Mouse (Mus musculus) limb, embryonic 11.5 days (tissue): Measurements from ENCODE around the gene Adk. TPM values are rescaled to one million over a fixed set of nuclear protein-coding genes. Genes with fewer than 3 reads are reported as not detected.

Experiments used
- ATAC-seq: fragments of 200-750 bp; cut with Nextera tagmentation; 2 replicates; pipeline ENCODE4 v1.8.0; 2017; ENCODE audit warnings: low read depth; ENCODE audit not compliant: insufficient number of reproducible peaks, low FRiP score, low TSS enrichment
- DNase-seq: peaks from one replicate; pipeline ENCODE4 v3.0.0-alpha.2; 2015; ENCODE audit warnings: low spot score
- H3K27ac ChIP-seq: fragments of 300-500 bp; sonication (generic); replicated peaks from 2 replicates; pipeline ENCODE4 v1.5.1; 2014; ENCODE audit warnings: low read depth, mild to moderate bottlenecking, low read length
- H3K27me3 ChIP-seq: fragments of 300-500 bp; sonication (generic); 2 replicates; pipeline ENCODE4 v1.6.1; 2014; ENCODE audit warnings: mild to moderate bottlenecking, low read length, mixed read lengths; ENCODE audit not compliant: control insufficient read depth, insufficient read depth
- H3K36me3 ChIP-seq: fragments of 300-500 bp; sonication (generic); 2 replicates; pipeline ENCODE4 v1.6.1; 2014; ENCODE audit warnings: mild to moderate bottlenecking, low read length, moderate library complexity, mixed read lengths; ENCODE audit not compliant: control insufficient read depth, insufficient read depth
- H3K4me1 ChIP-seq: fragments of 300-500 bp; sonication (generic); 2 replicates; pipeline ENCODE4 v1.6.1; 2014; ENCODE audit warnings: low read length, mixed read lengths; ENCODE audit not compliant: control insufficient read depth, insufficient read depth
- H3K4me2 ChIP-seq: fragments of 300-500 bp; sonication (generic); 2 replicates; pipeline ENCODE4 v1.6.1; 2014; ENCODE audit warnings: low read depth, mild to moderate bottlenecking, moderate library complexity; ENCODE audit not compliant: severe bottlenecking
- H3K4me3 ChIP-seq: fragments of 300-500 bp; sonication (generic); 2 replicates; pipeline ENCODE4 v1.5.1; 2014; ENCODE audit warnings: low read depth, low read length
- H3K9ac ChIP-seq: fragments of 300-500 bp; sonication (generic); 2 replicates; pipeline ENCODE4 v1.6.1; 2014; ENCODE audit warnings: mild to moderate bottlenecking, low read length
- H3K9me3 ChIP-seq: fragments of 300-500 bp; sonication (generic); 2 replicates; pipeline ENCODE4 v1.6.1; 2016; ENCODE audit warnings: low read length; ENCODE audit not compliant: control insufficient read depth
- WGBS: fragments of 180-500 bp; shearing (Covaris S2); extraction: QIAGEN DNeasy Blood & Tissue Kit; methylation state at CpG from one replicate; pipeline ENCODE4 v1.1.7; 2014; 5-methylcytosine and 5-hydroxymethylcytosine counted together
- polyA plus RNA-seq: library from polyadenylated mRNA; unstranded; fragments of >200 nt; fragmentation: Nextera tagmentation; extraction: Ambion mirVana; gene quantifications from 2 replicates; pipeline ENCODE4 v1.2.1, GENCODE M21; 2014

Gene Adk
- polyA plus RNA-seq, 1 experiment from 2014 or later: 149 TPM

GRCm38 (mm10) chr14:21034271-21034670 is 18.1 kb upstream of the Adk start:
- H3K27me3 ChIP-seq: no peaks in the 10 kb centered on the region
- no peak overlapping the region for H3K9ac ChIP-seq
- H3K36me3 ChIP-seq: peaks cover 7% of the 10 kb centered on the region
- ATAC-seq (no peak), DNase-seq (no peak)
- no peak overlapping the region for H3K27ac ChIP-seq
- peaks cover 3% of the 10 kb centered on the region; the same call in 1 of the 2 replicates for H3K4me1 ChIP-seq
- no peak overlapping the region for H3K4me2 ChIP-seq
- 91% methylated on average over 4 of the region's 4 CpGs for WGBS
- H3K9me3 ChIP-seq: no peaks in the 10 kb centered on the region
- no peak overlapping the region for H3K4me3 ChIP-seq

DNA sequence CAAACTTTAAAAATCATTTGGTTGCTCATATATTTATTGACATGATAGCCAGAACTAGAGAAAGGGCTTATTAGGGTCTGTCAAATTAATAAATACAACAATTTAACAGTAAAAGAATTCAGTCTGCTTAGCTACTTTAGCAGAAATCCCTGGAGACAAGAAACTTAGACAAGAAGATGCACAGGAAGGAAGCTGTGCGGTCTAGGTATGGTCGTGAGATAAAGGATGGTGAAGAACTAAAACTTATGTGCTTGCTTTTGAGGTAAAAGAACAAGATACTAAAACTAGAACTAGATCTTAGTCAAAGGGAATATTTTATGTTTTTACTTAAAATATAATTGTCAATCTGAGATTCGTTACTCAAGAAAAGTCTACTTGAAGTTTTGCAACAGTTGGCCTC is 17.6 kb upstream of the Adk start:
- no peak overlapping the region for H3K4me2 ChIP-seq
- no peak overlapping the region for H3K9ac ChIP-seq
- H3K27ac ChIP-seq: no peak overlapping the region
- H3K4me3 ChIP-seq: no peak overlapping the region
- peaks cover 3% of the 10 kb centered on the region; the same call in 1 of the 2 replicates for H3K4me1 ChIP-seq
- ATAC-seq (no peak), DNase-seq (no peak)
- H3K36me3 ChIP-seq: peaks cover 6% of the 10 kb centered on the region
- WGBS: 95% methylated on average over 3 of the region's 3 CpGs
- no peaks in the 10 kb centered on the region for H3K27me3 ChIP-seq
- no peaks in the 10 kb centered on the region for H3K9me3 ChIP-seq

GRCm38 (mm10) chr14:21039077-21039476 is 13.3 kb upstream of the Adk start:
- no peak overlapping the region for H3K27ac ChIP-seq
- 94% methylated on average over 12 of the region's 12 CpGs for WGBS
- no peak overlapping the region for H3K9ac ChIP-seq
- 0 out of 2 replicates have a peak, but pooled peaks cover 3% of the 10 kb centered on the region for H3K36me3 ChIP-seq
- H3K9me3 ChIP-seq: no peaks in the 10 kb centered on the region
- H3K4me3 ChIP-seq: no peak overlapping the region
- DNase-seq (no peak), ATAC-seq (no peak)
- H3K27me3 ChIP-seq: no peaks in the 10 kb centered on the region
- no peak overlapping the region for H3K4me2 ChIP-seq
- no peaks in the 10 kb centered on the region for H3K4me1 ChIP-seq

- 93% methylated on average over 4 of the region's 4 CpGs for WGBS
- H3K27me3 ChIP-seq: no peaks in the 10 kb centered on the region
- H3K4me3 ChIP-seq: no peak overlapping the region
- ATAC-seq: no peak
- H3K9ac ChIP-seq: no peak overlapping the region
- no peak overlapping the region for H3K4me2 ChIP-seq
- H3K9me3 ChIP-seq: no peaks in the 10 kb centered on the region
- 0 out of 2 replicates have a peak, but pooled peaks cover 5% of the 10 kb centered on the region for H3K36me3 ChIP-seq
- no peaks in the 10 kb centered on the region for H3K4me1 ChIP-seq
- H3K27ac ChIP-seq: no peak overlapping the region
- no peak for DNase-seq
Observed at GRCm38 (mm10) chr14:21039623-21040022, 12.8 kb upstream of the Adk start.

GRCm38 (mm10) chr14:21047840-21048239 is 4.5 kb upstream of the Adk start:
- no peak overlapping the region for H3K4me2 ChIP-seq
- 82% methylated on average over 2 of the region's 2 CpGs for WGBS
- H3K9ac ChIP-seq: no peak overlapping the region
- no peaks in the 10 kb centered on the region for H3K27me3 ChIP-seq
- peaks cover 2% of the 10 kb centered on the region; the same call in 1 of the 2 replicates for H3K36me3 ChIP-seq
- H3K4me3 ChIP-seq: no peak overlapping the region
- ATAC-seq (no peak), DNase-seq (no peak)
- H3K9me3 ChIP-seq: no peaks in the 10 kb centered on the region
- 0 out of 2 replicates have a peak, but pooled peaks cover 5% of the 10 kb centered on the region for H3K4me1 ChIP-seq
- H3K27ac ChIP-seq: no peak overlapping the region

DNA sequence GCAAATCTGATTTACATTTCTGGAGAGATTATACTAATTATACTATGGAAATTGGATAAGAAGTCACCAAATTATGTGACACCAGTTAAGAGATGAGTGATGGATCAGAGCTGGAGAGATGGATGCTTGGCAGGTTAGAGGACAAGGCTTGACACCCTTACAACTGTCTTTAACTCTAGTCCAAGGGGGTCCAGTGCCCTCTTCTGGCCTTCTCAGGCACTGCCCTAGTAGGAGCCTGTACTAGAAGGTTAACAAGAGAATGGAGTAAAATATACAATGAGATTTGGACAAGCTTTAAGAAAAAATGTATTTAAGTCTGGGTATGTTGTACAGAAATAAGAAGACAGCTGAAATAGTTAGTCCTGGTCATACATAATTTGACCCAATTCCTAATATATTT is 3.5 kb upstream of the Adk start:
- 0 out of 2 replicates have a peak, but pooled peaks cover 5% of the 10 kb centered on the region for H3K4me1 ChIP-seq
- peaks cover 2% of the 10 kb centered on the region; the same call in 1 of the 2 replicates for H3K36me3 ChIP-seq
- no peak overlapping the region for H3K27ac ChIP-seq
- no peak overlapping the region for H3K9ac ChIP-seq
- ATAC-seq: no peak
- no peak overlapping the region for H3K4me3 ChIP-seq
- no peak for DNase-seq
- H3K4me2 ChIP-seq: no peak overlapping the region
- no peaks in the 10 kb centered on the region for H3K9me3 ChIP-seq
- no peaks in the 10 kb centered on the region for H3K27me3 ChIP-seq

DNA sequence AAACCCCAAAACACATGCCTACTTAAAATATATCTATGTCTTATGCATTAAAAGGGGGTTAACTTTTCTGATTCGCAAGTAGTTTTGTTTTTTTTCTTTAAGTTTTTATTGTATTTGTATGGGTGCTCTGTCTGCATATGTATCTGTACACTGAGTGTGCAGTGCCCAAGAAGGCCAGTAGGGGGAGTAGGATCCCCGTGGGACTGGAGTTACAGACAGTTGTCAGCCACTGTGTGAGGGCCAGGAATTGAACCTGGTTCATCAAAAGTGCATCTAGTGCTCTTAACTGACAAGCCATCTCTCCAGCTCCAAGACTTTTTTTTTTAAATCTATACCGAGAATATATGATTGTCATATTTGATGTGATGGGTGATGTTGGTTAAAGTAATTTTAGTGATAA is 1.6 kb upstream of the Adk start:
- H3K4me3 ChIP-seq: no peak overlapping the region
- DNase-seq: peak; percentile 53
- no peaks in the 10 kb centered on the region for H3K9me3 ChIP-seq
- 0 out of 2 replicates have a peak, but pooled peaks cover 5% of the 10 kb centered on the region for H3K4me1 ChIP-seq
- no peak overlapping the region for H3K4me2 ChIP-seq
- H3K36me3 ChIP-seq: no peaks in the 10 kb centered on the region; the same call in 1 of the 2 replicates
- no peak overlapping the region for H3K9ac ChIP-seq
- WGBS: 76% methylated on average over 3 of the region's 3 CpGs
- H3K27ac ChIP-seq: no peak overlapping the region
- no peaks in the 10 kb centered on the region for H3K27me3 ChIP-seq
- ATAC-seq: no peak

- H3K36me3 ChIP-seq: no peaks in the 10 kb centered on the region; the same call in 1 of the 2 replicates
- peak overlapping the region; percentile 75 for H3K27ac ChIP-seq
- H3K9me3 ChIP-seq: no peaks in the 10 kb centered on the region
- H3K4me3 ChIP-seq: peak overlapping the region; percentile 88
- DNase-seq (no peak), ATAC-seq (no peak)
- WGBS: 9% methylated on average over 28 of the region's 28 CpGs
- peak overlapping the region; percentile 87 for H3K4me2 ChIP-seq
- H3K27me3 ChIP-seq: no peaks in the 10 kb centered on the region
- 0 out of 2 replicates have a peak, but pooled peaks cover 5% of the 10 kb centered on the region for H3K4me1 ChIP-seq
- H3K9ac ChIP-seq: peak overlapping the region; percentile 83
Observed at GRCm38 (mm10) chr14:21051380-21052111, 828 bp upstream of the Adk start.
